Mouse (Mus musculus) forebrain, embryonic 11.5 days (tissue): ENCODE data around the gene Fstl5. TPM values are rescaled to one million over a fixed set of nuclear protein-coding genes. Genes with fewer than 3 reads are reported as not detected.
A peak's percentile ranks its signal among the peaks of the same experiment; 100 is the strongest.

ENCODE experiments used
- ATAC-seq: fragments of 200-750 bp; cut with Nextera tagmentation; replicated peaks from 2 replicates; pipeline ENCODE4 v1.8.0; 2017; ENCODE audit warnings: moderate TSS enrichment; ENCODE audit not compliant: low FRiP score
- DNase-seq: peaks from one replicate; pipeline ENCODE4 v3.0.0-alpha.2; 2017; ENCODE audit warnings: low spot score
- H3K27ac ChIP-seq: fragments of 300-500 bp; sonication (generic); 2 replicates; pipeline ENCODE4 v1.5.1; 2014; ENCODE audit warnings: low read depth, low read length
- H3K27me3 ChIP-seq: fragments of 300-500 bp; sonication (generic); 2 replicates; pipeline ENCODE4 v1.6.1; 2014; ENCODE audit warnings: mild to moderate bottlenecking, low read length, mixed read lengths; ENCODE audit not compliant: control insufficient read depth, insufficient read depth
- H3K36me3 ChIP-seq: fragments of 300-500 bp; sonication (generic); 2 replicates; pipeline ENCODE4 v1.6.1; 2014; ENCODE audit warnings: mild to moderate bottlenecking, low read length, moderate library complexity, mixed read lengths; ENCODE audit not compliant: control insufficient read depth, insufficient read depth
- H3K4me1 ChIP-seq: fragments of 300-500 bp; sonication (generic); replicated peaks from 2 replicates; pipeline ENCODE4 v1.6.1; 2014; ENCODE audit warnings: low read length, mixed read lengths; ENCODE audit not compliant: control insufficient read depth, insufficient read depth
- H3K4me2 ChIP-seq: fragments of 300-500 bp; sonication (generic); 2 replicates; pipeline ENCODE4 v1.6.1; 2014; ENCODE audit warnings: low read depth, mild to moderate bottlenecking, low read length, moderate library complexity, mixed read lengths; ENCODE audit not compliant: severe bottlenecking
- H3K4me3 ChIP-seq: fragments of 300-500 bp; sonication (generic); 2 replicates; pipeline ENCODE4 v1.5.1; 2014; ENCODE audit warnings: low read depth, low read length
- H3K9ac ChIP-seq: fragments of 300-500 bp; sonication (generic); 2 replicates; pipeline ENCODE4 v1.6.1; 2014; ENCODE audit warnings: low read length
- H3K9me3 ChIP-seq: fragments of 300-500 bp; sonication (generic); 2 replicates; pipeline ENCODE4 v1.6.1; 2016; ENCODE audit warnings: low read length, mixed read lengths; ENCODE audit not compliant: control insufficient read depth
- WGBS: fragments of 180-500 bp; shearing (Covaris S2); extraction: QIAGEN DNeasy Blood & Tissue Kit; methylation state at CpG from one replicate; pipeline ENCODE4 v1.1.7; 2014; 5-methylcytosine and 5-hydroxymethylcytosine counted together
- polyA plus RNA-seq: library from polyadenylated mRNA; unstranded; fragments of >200 nt; fragmentation: Nextera tagmentation; extraction: Ambion mirVana; gene quantifications from 2 replicates; pipeline ENCODE4 v1.2.1, GENCODE M21; 2014

Gene Fstl5
- polyA plus RNA-seq, 1 experiment from 2014 or later, result 10.7 TPM

DNA sequence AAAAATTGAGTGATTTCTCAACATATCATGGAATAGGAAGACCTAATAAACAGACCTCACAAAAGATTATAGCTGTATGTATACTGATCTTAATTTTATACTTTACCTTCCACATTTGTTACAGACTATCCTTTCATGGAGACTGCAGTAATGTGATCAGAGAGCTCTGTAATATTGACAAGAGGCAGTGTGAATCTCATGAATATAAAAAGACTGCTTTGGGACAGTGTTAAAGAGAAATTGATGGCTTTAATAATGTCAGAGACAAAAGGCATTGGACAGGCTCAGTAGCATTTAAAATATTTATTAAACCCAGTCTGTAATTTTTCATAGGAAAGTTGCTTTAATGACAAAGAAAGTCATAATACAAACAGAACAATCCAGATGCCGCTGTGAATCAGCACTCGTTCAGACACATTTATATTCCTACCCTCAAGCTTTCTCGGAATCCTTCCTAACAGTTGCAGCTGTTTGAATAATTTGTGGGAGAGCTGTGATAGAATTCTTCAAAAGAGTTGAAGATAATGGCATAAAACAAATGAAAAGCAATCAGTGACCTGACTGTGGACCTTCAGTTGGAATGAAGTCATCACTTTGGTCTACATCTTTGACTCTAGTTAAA, 499.0 kb downstream of the Fstl5 start:
- Histone ChIP-seq H3K27me3 (no peaks in the 10 kb centered on the region), H3K4me2 (no peak overlapping the region), H3K9ac (no peak overlapping the region), H3K27ac (no peak overlapping the region), H3K9me3 (no peaks in the 10 kb centered on the region), H3K4me1 (no peaks in the 10 kb centered on the region), H3K36me3 (no peaks in the 10 kb centered on the region), H3K4me3 (no peak overlapping the region)
- DNase-seq (no peak), ATAC-seq (peak; percentile 26; the same call in 1 of the 2 replicates)
- 76% methylated on average over 3 of the region's 3 CpGs for WGBS

GRCm38 (mm10) chr3:76593148-76593547, 519.1 kb downstream of the Fstl5 start:
- Histone ChIP-seq H3K36me3 (no peaks in the 10 kb centered on the region), H3K4me3 (no peak overlapping the region), H3K4me1 (no peaks in the 10 kb centered on the region), H3K27me3 (no peaks in the 10 kb centered on the region), H3K4me2 (no peak overlapping the region), H3K9me3 (no peaks in the 10 kb centered on the region), H3K9ac (no peak overlapping the region), H3K27ac (no peak overlapping the region)
- WGBS, result 87% methylated on average over 4 of the region's 4 CpGs
- ATAC-seq (no peak), DNase-seq (no peak)

- no peaks in the 10 kb centered on the region for H3K9me3 ChIP-seq
- no peak overlapping the region for H3K4me3 ChIP-seq
- H3K27me3 ChIP-seq, result no peaks in the 10 kb centered on the region
- H3K4me1 ChIP-seq, result no peaks in the 10 kb centered on the region
- H3K27ac ChIP-seq, result no peak overlapping the region
- no peak overlapping the region for H3K9ac ChIP-seq
- no peak for ATAC-seq
- WGBS, result 94% methylated on average over 1 of the region's 1 CpGs
- DNase-seq, result no peak
- H3K4me2 ChIP-seq, result no peak overlapping the region
- no peaks in the 10 kb centered on the region for H3K36me3 ChIP-seq
These were observed 546.0 kb downstream of the Fstl5 start for GRCm38 (mm10) chr3:76620044-76620443.

GRCm38 (mm10) chr3:76654243-76654642, 580.2 kb downstream of the Fstl5 start:
- 69% methylated on average over 1 of the region's 1 CpGs for WGBS

DNA sequence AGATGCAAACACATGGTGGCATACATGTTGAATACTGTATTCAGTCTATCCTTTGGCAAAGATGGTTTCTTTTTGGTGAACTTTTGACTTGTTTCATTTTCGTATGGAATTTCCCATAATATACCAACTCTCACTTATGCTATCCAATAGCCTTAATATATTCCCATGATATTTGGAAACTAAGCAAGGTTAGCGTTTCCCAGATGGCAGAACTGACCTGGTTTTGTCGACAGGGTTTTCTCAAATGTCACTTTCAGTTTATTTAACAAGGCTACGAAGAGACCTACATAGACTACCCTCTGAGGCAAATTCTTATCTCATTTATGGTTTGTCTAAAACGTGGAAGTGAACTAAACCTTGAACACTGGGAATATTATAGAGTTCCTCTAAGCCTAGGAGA, 596.8 kb downstream of the Fstl5 start:
- ATAC-seq, result no peak
- no peaks in the 10 kb centered on the region for H3K27me3 ChIP-seq
- 77% methylated on average over 5 of the region's 5 CpGs for WGBS
- H3K4me2 ChIP-seq, result no peak overlapping the region
- DNase-seq, result no peak
- no peak overlapping the region for H3K9ac ChIP-seq
- H3K27ac ChIP-seq, result no peak overlapping the region
- no peaks in the 10 kb centered on the region for H3K4me1 ChIP-seq
- no peaks in the 10 kb centered on the region for H3K36me3 ChIP-seq
- no peaks in the 10 kb centered on the region for H3K9me3 ChIP-seq
- H3K4me3 ChIP-seq, result no peak overlapping the region

More at GRCm38 (mm10) chr3:76654243-76654642, 580.2 kb downstream of the Fstl5 start:
- ATAC-seq (peak; percentile 84), DNase-seq (no peak)
- Histone ChIP-seq H3K9ac (no peak overlapping the region), H3K4me1 (no peaks in the 10 kb centered on the region), H3K9me3 (no peaks in the 10 kb centered on the region), H3K27ac (no peak overlapping the region), H3K36me3 (no peaks in the 10 kb centered on the region), H3K4me2 (no peak overlapping the region), H3K27me3 (no peaks in the 10 kb centered on the region), H3K4me3 (no peak overlapping the region)

GRCm38 (mm10) chr3:76676006-76676405, 601.9 kb downstream of the Fstl5 start:
- no peak overlapping the region for H3K4me3 ChIP-seq
- H3K27ac ChIP-seq, result no peak overlapping the region
- H3K9me3 ChIP-seq, result no peaks in the 10 kb centered on the region
- H3K4me1 ChIP-seq, result no peaks in the 10 kb centered on the region
- H3K27me3 ChIP-seq, result no peaks in the 10 kb centered on the region
- WGBS, result 85% methylated on average over 3 of the region's 3 CpGs
- no peak for ATAC-seq
- no peak for DNase-seq
- no peak overlapping the region for H3K4me2 ChIP-seq
- H3K36me3 ChIP-seq, result no peaks in the 10 kb centered on the region
- H3K9ac ChIP-seq, result no peak overlapping the region

- no peak for DNase-seq
- no peaks in the 10 kb centered on the region for H3K36me3 ChIP-seq
- no peaks in the 10 kb centered on the region for H3K27me3 ChIP-seq
- no peaks in the 10 kb centered on the region for H3K9me3 ChIP-seq
- no peak overlapping the region for H3K27ac ChIP-seq
- no peak overlapping the region for H3K9ac ChIP-seq
- 83% methylated on average over 5 of the region's 5 CpGs for WGBS
- H3K4me3 ChIP-seq, result no peak overlapping the region
- no peak overlapping the region for H3K4me2 ChIP-seq
- no peak for ATAC-seq
- no peaks in the 10 kb centered on the region for H3K4me1 ChIP-seq
These were observed 605.9 kb downstream of the Fstl5 start for GRCm38 (mm10) chr3:76679853-76680545.

DNA sequence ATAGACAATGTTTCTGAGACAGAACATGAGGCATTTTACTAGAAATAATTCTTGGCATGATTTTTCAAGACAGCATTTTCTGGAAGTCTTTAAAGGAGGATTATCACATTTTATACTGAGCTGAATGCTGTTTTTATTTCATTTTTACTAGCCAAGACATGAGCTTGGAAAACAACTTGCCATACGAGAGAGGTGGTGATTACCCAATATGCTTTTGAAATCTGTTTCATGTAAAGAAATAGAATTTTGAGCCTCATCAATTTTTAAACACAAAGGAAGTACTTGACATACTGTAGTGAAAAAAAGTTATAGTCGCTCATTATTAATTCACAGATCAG, 606.4 kb downstream of the Fstl5 start:
- DNase-seq (no peak), ATAC-seq (no peak)
- H3K4me1 ChIP-seq, result no peaks in the 10 kb centered on the region
- no peak overlapping the region for H3K4me2 ChIP-seq
- no peaks in the 10 kb centered on the region for H3K9me3 ChIP-seq
- H3K27ac ChIP-seq, result no peak overlapping the region
- no peaks in the 10 kb centered on the region for H3K36me3 ChIP-seq
- 84% methylated on average over 2 of the region's 2 CpGs for WGBS
- no peak overlapping the region for H3K4me3 ChIP-seq
- H3K9ac ChIP-seq, result no peak overlapping the region
- H3K27me3 ChIP-seq, result no peaks in the 10 kb centered on the region

DNA sequence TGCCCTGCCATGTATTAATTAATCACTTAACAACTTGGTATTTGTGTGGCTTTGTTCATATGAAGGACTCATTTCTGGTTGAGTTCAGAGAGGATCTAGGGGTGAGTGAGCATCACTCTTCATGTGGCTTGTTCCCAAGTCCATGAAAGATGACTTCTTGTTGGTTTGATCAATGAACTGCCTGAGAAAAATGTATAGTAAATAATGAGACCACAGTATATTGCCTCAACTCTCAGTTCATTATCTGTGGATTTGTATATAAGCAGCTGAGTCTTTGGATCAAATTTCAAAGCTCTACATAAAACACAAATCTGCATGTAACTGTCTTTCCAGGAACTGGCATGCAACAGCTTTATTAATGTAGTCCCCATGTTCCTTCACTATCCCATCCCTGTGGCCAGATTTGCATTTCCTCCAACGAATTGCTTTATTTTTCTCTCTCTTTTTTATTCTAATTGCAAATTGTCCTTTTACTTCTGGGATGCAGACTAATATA, 623.1 kb downstream of the Fstl5 start:
- ATAC-seq (no peak), DNase-seq (no peak)
- no peak overlapping the region for H3K4me3 ChIP-seq
- no peaks in the 10 kb centered on the region for H3K4me1 ChIP-seq
- WGBS, result 62% methylated on average over 1 of the region's 1 CpGs
- H3K27me3 ChIP-seq, result no peaks in the 10 kb centered on the region
- no peak overlapping the region for H3K4me2 ChIP-seq
- no peak overlapping the region for H3K27ac ChIP-seq
- H3K9me3 ChIP-seq, result no peaks in the 10 kb centered on the region
- H3K9ac ChIP-seq, result no peak overlapping the region
- no peaks in the 10 kb centered on the region for H3K36me3 ChIP-seq
